Mouse (Mus musculus) spleen, postnatal 14 days (tissue): ENCODE data around the gene Olfr983.

Experiments used
- DNase-seq, 2 experiments: peaks; one replicate each; pipeline ENCODE4 v3.0.0; 2021 to 2022; ENCODE audit warnings: low spot score in 2 of 2

Olfr983 gene

DNA sequence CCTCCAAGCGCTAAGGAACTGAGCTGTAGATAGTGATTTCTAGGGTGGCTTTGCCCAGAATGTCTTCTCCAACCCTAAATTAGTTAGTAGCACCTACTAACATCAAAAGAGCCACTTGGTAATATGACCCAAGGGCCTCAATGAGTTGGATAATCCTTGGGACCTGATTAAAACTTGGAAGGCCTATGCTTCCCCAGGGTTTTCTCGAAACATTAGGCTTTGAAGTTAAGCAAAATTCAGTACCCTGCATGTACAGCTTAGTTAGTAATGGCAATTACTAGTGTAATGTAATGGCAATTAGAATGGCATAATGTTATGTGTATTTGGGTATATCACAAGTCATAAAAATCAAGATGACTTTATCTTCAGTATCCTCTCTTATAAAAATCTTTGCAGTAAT, at the start of gene Olfr983:
Gene Olfr983 (minus strand): TSS at position 101 of the 400 bp plus-strand sequence.
- DNase-seq: no peak

DNA sequence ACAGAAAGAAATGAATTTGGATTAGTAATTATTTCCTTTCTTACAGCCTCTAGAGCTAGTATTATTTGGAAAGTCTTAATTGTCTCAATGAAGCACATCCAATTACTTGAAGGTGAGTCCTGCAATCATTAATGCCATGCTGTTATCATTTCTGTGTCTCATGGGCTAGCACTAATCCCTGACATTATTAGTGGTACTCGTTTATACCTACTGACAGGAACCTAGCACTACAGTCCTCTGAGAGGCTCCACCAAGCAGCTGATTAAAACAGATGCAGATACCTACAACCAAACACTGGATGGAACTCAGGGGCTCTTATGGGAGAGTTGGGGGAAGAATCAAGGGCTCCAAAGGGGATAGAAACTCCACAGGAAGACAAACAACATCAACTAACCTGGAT, 48.1 kb upstream of the Olfr983 start:
- DNase-seq: no peak

DNA sequence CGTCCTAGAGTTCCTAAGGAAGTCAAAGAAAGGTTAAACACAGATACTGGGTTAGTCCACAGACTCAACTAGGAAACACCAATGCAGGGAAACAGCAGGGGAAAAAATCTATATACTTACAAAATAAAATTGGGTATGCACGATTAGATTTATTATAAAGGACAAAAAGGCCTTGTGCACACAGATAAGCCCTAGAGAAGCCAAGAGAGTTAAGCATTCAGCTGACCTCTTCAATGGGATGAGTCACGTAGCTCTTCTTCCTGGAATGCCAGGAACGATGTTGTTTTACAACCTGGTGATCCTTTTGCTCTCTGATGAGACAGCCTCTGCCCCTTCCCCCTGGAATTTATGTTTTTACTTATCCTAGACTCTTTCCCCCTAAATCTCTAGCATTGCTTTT, 46.1 kb upstream of the Olfr983 start:
- DNase-seq: no peak

DNA sequence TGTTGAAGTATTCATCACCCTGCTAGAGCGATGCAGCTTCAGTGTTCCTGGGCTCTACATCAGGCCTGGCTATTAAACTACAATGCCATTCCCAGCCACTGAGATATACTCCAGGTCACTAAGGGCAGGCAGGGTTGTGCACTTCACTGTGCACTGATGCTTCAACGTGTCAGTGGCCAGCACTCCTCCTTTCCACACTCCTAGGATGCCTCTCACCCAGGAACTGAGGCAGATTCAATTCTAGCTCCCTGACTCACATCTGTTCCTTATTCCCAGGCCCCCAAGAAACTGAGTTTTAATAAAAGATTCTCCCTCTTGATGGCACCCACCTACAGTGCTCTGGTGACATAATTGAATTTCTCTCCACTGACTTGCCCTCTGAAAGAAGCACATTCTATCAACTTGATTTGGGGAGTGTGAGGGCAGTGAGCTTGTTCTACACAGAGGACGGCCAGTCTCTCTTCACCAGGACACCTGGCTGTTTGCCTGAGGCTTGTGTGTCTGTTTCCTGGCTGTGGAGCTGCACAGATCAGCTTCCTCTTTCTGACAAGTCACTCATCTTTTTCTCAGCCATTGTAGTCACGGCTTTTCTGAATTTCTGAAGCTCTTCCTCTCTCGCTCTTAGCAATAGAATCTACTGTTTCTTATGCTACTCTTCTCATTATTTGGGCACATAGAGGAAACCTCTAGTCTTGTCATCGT, 43.7 kb upstream of the Olfr983 start:
- DNase-seq: no peak

DNA sequence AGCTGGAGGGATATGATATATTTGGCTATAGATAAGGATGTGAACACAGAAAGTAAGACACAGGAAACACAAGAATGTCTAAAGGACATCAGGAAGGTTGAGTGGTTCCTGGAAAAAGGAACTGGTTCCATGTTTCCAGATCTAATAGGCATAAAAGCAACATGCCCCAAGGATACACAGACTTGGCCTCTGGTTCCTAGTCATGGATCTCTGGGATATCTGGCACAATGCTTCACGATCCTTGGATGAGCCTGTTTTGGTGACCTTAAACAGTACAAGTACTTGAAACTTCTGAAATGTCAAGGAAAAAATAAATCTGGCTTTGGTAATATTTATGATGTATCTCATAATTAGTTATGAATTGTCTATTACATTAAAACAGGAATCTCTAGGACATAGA, 37.2 kb upstream of the Olfr983 start:
- no peak for DNase-seq

DNA sequence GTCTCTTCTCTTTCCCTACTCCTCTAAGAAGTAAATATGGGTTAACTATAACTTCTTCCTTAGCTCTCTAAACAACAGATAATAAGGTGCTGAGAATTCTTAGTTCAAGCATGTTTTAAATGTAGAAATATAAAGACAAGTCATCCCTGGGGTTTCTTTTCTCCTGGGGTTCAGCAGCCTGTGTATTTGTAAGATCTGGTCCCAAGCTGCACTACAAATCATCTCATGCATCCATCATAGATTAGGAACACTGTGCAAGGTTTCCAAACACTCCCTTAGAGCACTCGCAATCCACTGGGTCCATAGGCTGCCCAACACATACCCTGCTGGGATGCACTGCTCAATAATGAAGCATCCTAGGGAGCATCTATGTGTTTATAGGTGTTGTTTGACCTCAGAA, 36.7 kb upstream of the Olfr983 start, which contains the start of gene Olfr985:
Gene Olfr985 (minus strand): TSS at position 101 of the 400 bp plus-strand sequence.
- DNase-seq: no peak

DNA sequence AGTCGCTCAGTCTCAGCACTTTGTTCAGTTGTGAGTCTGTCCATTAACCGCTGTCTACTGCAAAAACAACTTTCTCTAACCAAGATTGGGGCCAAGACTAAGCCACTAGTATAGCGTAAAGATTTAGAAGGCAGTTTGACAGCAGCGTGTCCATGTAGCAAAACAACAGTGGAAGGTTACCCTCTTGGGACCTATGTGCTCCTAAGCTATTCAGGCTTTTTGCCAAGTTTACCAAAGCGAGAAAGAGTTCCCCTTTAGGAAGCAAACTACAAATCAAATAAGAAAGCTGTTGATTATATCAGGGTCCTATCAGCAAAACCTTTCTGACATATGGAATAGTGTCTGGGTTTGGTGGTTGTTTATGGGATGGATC, 23.9 kb upstream of the Olfr983 start:
- DNase-seq: no peak

DNA sequence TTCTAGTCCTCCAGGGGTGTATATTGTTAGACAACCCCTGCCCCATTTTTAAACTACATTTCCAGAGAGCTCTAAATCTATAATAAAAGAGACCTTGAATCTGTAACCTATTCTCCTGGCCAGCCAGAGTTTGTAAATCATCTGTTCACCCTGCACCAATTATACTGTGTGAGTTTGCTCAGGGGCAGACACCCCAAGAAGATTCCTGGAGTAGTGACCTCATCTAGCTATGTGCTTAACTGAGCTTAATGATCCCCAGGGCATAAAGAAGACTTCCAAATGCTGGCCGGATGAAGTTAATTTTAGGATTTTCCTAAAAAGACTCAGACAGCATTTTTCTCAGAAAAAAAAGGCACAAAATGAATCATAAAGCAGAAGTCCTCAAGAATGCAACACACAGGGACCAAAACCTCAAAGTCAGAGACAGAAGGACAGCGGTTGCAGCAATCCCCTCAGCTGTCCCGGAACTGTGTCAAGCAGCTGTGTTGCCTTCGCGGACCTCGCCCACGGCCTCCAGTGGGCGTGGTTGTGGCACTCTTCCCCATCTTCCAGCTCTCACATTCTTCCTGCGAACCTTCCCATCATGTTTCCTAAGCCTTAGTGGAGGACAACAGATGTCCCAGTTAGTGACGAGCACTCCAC, 23.4 kb upstream of the Olfr983 start:
- DNase-seq: no peak

DNA sequence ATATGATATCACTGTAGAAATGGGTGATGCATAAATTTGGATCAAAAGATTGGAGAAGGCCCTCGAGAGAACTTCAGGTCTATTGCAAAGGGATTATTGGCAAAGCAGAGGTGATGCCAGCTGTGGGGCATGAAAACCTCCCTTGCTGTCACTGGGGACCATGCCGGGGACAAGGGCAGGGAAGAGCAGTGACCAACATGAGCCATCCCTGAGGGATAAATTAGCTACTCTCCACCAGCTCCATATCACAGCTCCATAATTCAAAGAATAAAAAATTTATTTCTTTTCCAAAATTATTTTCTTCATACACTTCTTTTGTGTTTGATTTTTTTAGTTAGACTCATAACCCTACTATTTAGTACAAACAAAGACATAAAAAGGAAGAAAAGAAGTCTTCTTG, 20.7 kb upstream of the Olfr983 start, which contains the start of gene Olfr984:
Gene Olfr984 (minus strand): TSS at position 101 of the 400 bp plus-strand sequence.
- no peak for DNase-seq

DNA sequence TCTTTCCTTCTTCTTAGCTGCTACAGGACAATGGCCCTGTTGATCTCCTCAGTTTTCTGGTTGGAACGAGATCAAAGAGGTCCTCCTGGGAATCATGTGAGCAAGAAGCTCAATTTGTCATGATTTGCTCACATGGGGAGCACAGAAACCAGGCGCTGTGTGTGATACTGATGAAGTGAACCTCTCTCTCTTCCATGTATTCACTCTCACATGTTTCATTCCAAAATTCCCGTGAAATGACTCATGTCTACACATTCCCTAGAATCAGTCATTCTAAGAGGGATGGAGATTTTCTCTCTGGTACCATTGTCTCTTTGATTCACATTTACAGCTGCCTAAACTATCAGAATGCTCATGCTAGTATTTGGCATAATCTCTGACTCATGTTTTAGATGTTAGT, 1.4 kb upstream of the Olfr983 start:
- DNase-seq: no peak

DNA sequence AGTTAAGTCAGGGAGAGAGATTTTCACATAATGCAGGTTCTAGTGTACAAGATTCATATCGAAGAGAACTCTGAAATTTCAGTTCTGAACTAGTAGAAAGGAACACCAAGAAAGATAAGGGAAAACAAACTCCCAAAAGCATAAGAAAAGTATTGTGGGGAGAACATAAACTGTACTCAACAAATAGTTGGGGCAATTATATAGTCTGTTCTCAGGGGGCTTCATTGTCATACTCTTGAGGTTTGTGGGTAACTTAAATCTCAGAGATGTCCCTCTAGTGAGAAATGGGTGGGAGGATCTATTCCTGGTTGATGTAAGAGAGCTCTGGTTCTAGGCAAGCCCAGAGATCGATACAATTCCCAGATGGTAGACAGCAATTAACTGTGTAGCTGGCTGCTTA, 19.9 kb downstream of the Olfr983 start, which contains the start of gene Olfr982:
Gene Olfr982 (plus strand): TSS at position 301 of the 400 bp plus-strand sequence.
- DNase-seq: no peak

DNA sequence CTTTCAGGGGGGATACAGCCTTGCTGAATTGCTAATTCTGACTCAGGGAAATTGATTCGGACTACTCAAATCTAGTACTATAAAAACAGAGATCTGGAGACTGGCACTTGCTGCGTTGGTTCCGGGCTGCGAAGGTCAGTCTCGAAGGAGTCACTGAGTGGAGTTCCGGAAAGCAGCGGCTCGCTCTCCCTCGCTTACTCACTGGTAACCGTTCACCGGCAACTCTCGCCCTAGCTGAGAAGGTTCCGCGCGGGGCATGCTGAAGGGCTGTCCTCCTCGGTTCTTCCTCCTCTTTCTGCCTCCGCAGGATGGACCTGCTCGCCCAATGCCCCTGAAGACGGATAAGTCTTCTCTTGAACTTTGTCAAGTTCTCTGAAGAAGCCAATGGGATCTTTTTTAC, 43.3 kb downstream of the Olfr983 start:
- no peak for DNase-seq
